Mouse (Mus musculus) CH12.LX (cell line): ENCODE results near the gene Rps23. TPM values are rescaled to one million over a fixed set of nuclear protein-coding genes. Genes with fewer than 3 reads are reported as not detected.

Experiments used
- DNase-seq: peaks from one replicate; pipeline ENCODE4 v3.0.0-alpha.2; 2013; ENCODE audit errors: extremely low read depth
- H3K27ac ChIP-seq: 2 replicates; pipeline ENCODE4 v1.5.1; 2012; ENCODE audit warnings: low read depth, mild to moderate bottlenecking, control low read depth, moderate library complexity; ENCODE audit not compliant: insufficient read depth
- H3K27me3 ChIP-seq: replicated peaks from 2 replicates; pipeline ENCODE3; 2012; ENCODE audit warnings: inconsistent platforms
- H3K36me3 ChIP-seq, 2 experiments: replicated peaks in 1 of 2; 2 replicates each; pipeline versions ENCODE3 to v1.6.1; 2012; ENCODE audit warnings: inconsistent platforms in 1 of 2, low read length in 1 of 2, mild to moderate bottlenecking in 1 of 2, mixed read lengths in 1 of 2, moderate library complexity in 1 of 2; ENCODE audit not compliant: control insufficient read depth in 1 of 2, insufficient read depth in 1 of 2
- H3K4me1 ChIP-seq, 2 experiments: 2 replicates each; pipeline ENCODE4 v1.6.1; 2012; ENCODE audit warnings: inconsistent platforms in 1 of 2, moderate library complexity in 1 of 2; ENCODE audit not compliant: insufficient read depth in 2 of 2, control insufficient read depth in 1 of 2
- H3K4me2 ChIP-seq: 2 replicates; pipeline ENCODE4 v1.6.1; 2012; ENCODE audit warnings: low read depth, mild to moderate bottlenecking, control low read depth; ENCODE audit not compliant: poor library complexity, insufficient read depth, severe bottlenecking
- H3K4me3 ChIP-seq, 3 experiments: fragments of 150-350 bp in 1 of 3; sonication (generic) in 1 of 3; replicated peaks in 1 of 3; 2 replicates each; pipeline versions ENCODE3 to v1.5.1; 2011 to 2012; ENCODE audit warnings: low read depth in 2 of 3, low read length in 2 of 3, mild to moderate bottlenecking in 2 of 3, moderate library complexity in 2 of 3, control low read depth in 1 of 3, improper control_type of control experiment in 1 of 3, inconsistent platforms in 1 of 3, mixed read lengths in 1 of 3; ENCODE audit not compliant: poor library complexity in 1 of 3
- H3K79me2 ChIP-seq: replicated peaks from 2 replicates; pipeline ENCODE4 v1.6.1; 2012; ENCODE audit warnings: mild to moderate bottlenecking, moderate library complexity; ENCODE audit not compliant: control insufficient read depth, poor library complexity, insufficient read depth, severe bottlenecking; ENCODE audit errors: extremely low read depth
- H3K9ac ChIP-seq: 2 replicates; pipeline ENCODE4 v1.6.1; 2012; ENCODE audit warnings: low read depth, mild to moderate bottlenecking, control low read depth, moderate library complexity; ENCODE audit not compliant: insufficient read depth
- H3K9me3 ChIP-seq: replicated peaks from 2 replicates; pipeline ENCODE3; 2012; ENCODE audit warnings: low read length, inconsistent platforms, mixed read lengths
- BHLHE40 ChIP-seq: IDR thresholded peaks from 2 replicates; pipeline ENCODE4 v1.6.1; 2011; ENCODE audit warnings: mild to moderate bottlenecking, low read depth, low read length, improper control_type of control experiment
- CHD1 ChIP-seq: IDR thresholded peaks from 2 replicates; pipeline ENCODE4 v1.6.1; 2012; ENCODE audit warnings: low read depth, low read length, improper control_type of control experiment, inconsistent platforms
- E2F4 ChIP-seq: IDR thresholded peaks from 2 replicates; pipeline ENCODE4 v1.6.1; 2011; ENCODE audit warnings: low read depth, low read length, improper control_type of control experiment; ENCODE audit not compliant: insufficient replicate concordance
- ELF1 ChIP-seq: IDR thresholded peaks from 2 replicates; pipeline ENCODE4 v1.6.1; 2014; ENCODE audit warnings: low read depth, mild to moderate bottlenecking, inconsistent platforms, low read length, improper control_type of control experiment
- HCFC1 ChIP-seq: IDR thresholded peaks from 2 replicates; pipeline ENCODE4 v1.6.1; 2012; ENCODE audit warnings: low read depth, mild to moderate bottlenecking, inconsistent platforms, low read length, improper control_type of control experiment
- KAT2A ChIP-seq: IDR thresholded peaks from 2 replicates; pipeline ENCODE4 v1.6.1; 2012; ENCODE audit warnings: low read length, improper control_type of control experiment, inconsistent platforms; ENCODE audit not compliant: insufficient replicate concordance
- MAX ChIP-seq: IDR thresholded peaks from 2 replicates; pipeline ENCODE4 v1.6.1; 2011; ENCODE audit warnings: low read length, improper control_type of control experiment
- MEF2A ChIP-seq: IDR thresholded peaks from 2 replicates; pipeline ENCODE4 v1.6.1; 2014; ENCODE audit warnings: low read depth, mild to moderate bottlenecking, inconsistent platforms, low read length, improper control_type of control experiment, borderline replicate concordance
- NELFE ChIP-seq: IDR thresholded peaks from 2 replicates; pipeline ENCODE4 v1.6.1; 2011; ENCODE audit warnings: low read depth, low read length, improper control_type of control experiment
- NRF1 ChIP-seq: IDR thresholded peaks from 2 replicates; pipeline ENCODE4 v1.6.1; 2014; ENCODE audit warnings: low read depth, mild to moderate bottlenecking, inconsistent platforms, low read length, improper control_type of control experiment, moderate library complexity
- POLR2AphosphoS2 ChIP-seq: IDR thresholded peaks from 2 replicates; pipeline ENCODE4 v1.6.1; 2011; ENCODE audit warnings: low read depth, low read length, improper control_type of control experiment
- RAD21 ChIP-seq: IDR thresholded peaks from 2 replicates; pipeline ENCODE4 v1.6.1; 2011; ENCODE audit warnings: low read depth, mild to moderate bottlenecking, low read length, improper control_type of control experiment, moderate library complexity
- RCOR1 ChIP-seq: conservative IDR thresholded peaks from 2 replicates; pipeline ENCODE4 v1.6.1; 2012; ENCODE audit warnings: low read depth, mild to moderate bottlenecking, inconsistent platforms, low read length, improper control_type of control experiment
- SMC3 ChIP-seq: IDR thresholded peaks from 2 replicates; pipeline ENCODE4 v1.6.1; 2011; ENCODE audit warnings: low read depth, low read length, improper control_type of control experiment
- USF1 ChIP-seq: IDR thresholded peaks from 2 replicates; pipeline ENCODE4 v1.6.1; 2014; ENCODE audit warnings: low read depth, mild to moderate bottlenecking, inconsistent platforms, low read length, improper control_type of control experiment
- ZKSCAN1 ChIP-seq: IDR thresholded peaks from 2 replicates; pipeline ENCODE4 v1.6.1; 2012; ENCODE audit warnings: low read depth, inconsistent platforms, low read length, improper control_type of control experiment, borderline replicate concordance
- dilution Hi-C: fragments of 300-500 bp; cut with MboI; formaldehyde crosslinking; loops from 2 replicates; pipeline ENCODE4 v1.14.3; 2020; ENCODE audit warnings: low sequenced_read_pairs; ENCODE audit not compliant: extremely low pct_unique_long_range_greater_than_20kb, extremely low pct_ligation_motif_present
- in situ Hi-C: fragments of 300-500 bp; cut with MboI; formaldehyde crosslinking; loops from 3 replicates; pipeline ENCODE4 v1.14.3; 2019; ENCODE audit warnings: low sequenced_read_pairs, low pct_ligation_motif_present, low pct_unique_long_range_greater_than_20kb, mixed read lengths
- polyA plus RNA-seq: library from polyadenylated mRNA; unstranded; fragments of >175 nt; gene quantifications from 2 replicates; pipeline ENCODE4 v1.2.1, GENCODE M21; 2012; ENCODE audit warnings: low read depth; ENCODE audit not compliant: insufficient read length
- total RNA-seq, 2 experiments: library from RNA; depleted of rRNA; stranded (reverse); fragments of 300-350 nt in 1 of 2; fragments of >200 nt in 1 of 2; gene quantifications; 2 replicates each; pipeline ENCODE4 v1.2.3; 2012 to 2014

The Rps23 gene
- total and polyA plus RNA-seq, 3 experiments, result 1,042 to 2,005 (median 1,970) TPM

GRCm38 (mm10) chr13:90935852-90936251 is 13.1 kb downstream of the Rps23 start (continued):
- no peak for TF ChIP-seq USF1
- no peak for TF ChIP-seq NRF1
- no peak for TF ChIP-seq ZKSCAN1
- no peak for TF ChIP-seq RAD21
- TF ChIP-seq, all 38 proteins: peak for 7

GRCm38 (mm10) chr13:90939192-90939591 is 16.4 kb downstream of the Rps23 start:
- H3K4me3 ChIP-seq, result no peak overlapping the region
- in situ Hi-C loops (loop anchor here (25.0 kb wide), 2 partner anchors 523 to 698 kb away; partner anchors contain the start of gene Ssbp2), dilution Hi-C loops (no loop called here)
- no peaks in the 10 kb centered on the region for H3K9me3 ChIP-seq
- no peak overlapping the region for H3K27ac ChIP-seq
- H3K27me3 ChIP-seq, result no peaks in the 10 kb centered on the region
- no peaks in the 10 kb centered on the region for H3K36me3 ChIP-seq
- H3K4me1 ChIP-seq, result peaks cover 5 to 13% of the 10 kb centered on the region in 2 experiments; a peak in 2 of 4 replicates
- no peak for DNase-seq
- no peak overlapping the region for H3K9ac ChIP-seq
- no peak for TF ChIP-seq MEF2A
- no peak for TF ChIP-seq HCFC1
- no peak for TF ChIP-seq E2F4
- TF ChIP-seq SMC3, result no peak
- TF ChIP-seq KAT2A, result no peak
- no peak for TF ChIP-seq RAD21
- no peak for TF ChIP-seq NELFE
- no peak for TF ChIP-seq USF1
- no peak for TF ChIP-seq POLR2AphosphoS2
- H3K79me2 ChIP-seq, result no peaks in the 10 kb centered on the region
- H3K4me2 ChIP-seq, result no peak overlapping the region

- Histone ChIP-seq H3K4me2 (no peak overlapping the region), H3K4me3 (no peak overlapping the region), H3K4me1 (peaks cover 5 to 13% of the 10 kb centered on the region in 2 experiments; a peak in 2 of 4 replicates), H3K27me3 (no peaks in the 10 kb centered on the region), H3K79me2 (no peaks in the 10 kb centered on the region)
- in situ Hi-C loops, result loop anchor here (25.0 kb wide), 2 partner anchors 523 to 698 kb away; partner anchors contain the start of gene Ssbp2
- peak; percentile 38 for DNase-seq
- TF ChIP-seq MAX (0 out of 2 replicates have a peak, but pooled peaks have one; percentile 25), ELF1 (no peak), RAD21 (no peak), CHD1 (no peak), RCOR1 (no peak), SMC3 (no peak), MEF2A (no peak), BHLHE40 (0 out of 2 replicates have a peak, but pooled peaks have one; percentile 24)
- TF ChIP-seq, all 38 proteins: peak for 2
- dilution Hi-C loops, result no loop called here
- no peaks in the 10 kb centered on the region for H3K9me3 ChIP-seq
- H3K36me3 ChIP-seq, result no peaks in the 10 kb centered on the region
- H3K9ac ChIP-seq, result no peak overlapping the region
- H3K27ac ChIP-seq, result no peak overlapping the region
Measured at GRCm38 (mm10) chr13:90939600-90939999, 16.8 kb downstream of the Rps23 start.
